Comparison of ENCODE assay signal across 24 mouse cellular contexts in genomic region chr17:63071134-63071923, GRCm38 (mm10).
DNase-seq lines count a peak whose midpoint lies in the region; ATAC-seq and TF ChIP-seq lines count a peak whose summit lies in the region.
"Had no signal": no experiment of that assay in that cellular context is flagged by ENCODE, and none has a peak within 500 bp of the region (broad histone marks: within the 10 kb centered on the region; RNA-seq: fewer than 3 reads in every experiment).

No protein-coding gene starts in this region.

- DNase-seq in adrenal gland, adult 2 months = peak; percentile 56
- no peak for DNase-seq in adrenal gland, postnatal 10 days
- DNase-seq in layer of hippocampus, postnatal 14 days (ENCODE audit: low spot score in 2 of 2) = peak; percentile 16 to 44
- no peak for DNase-seq in layer of hippocampus, postnatal 36 days
- no peak for DNase-seq in left cerebral cortex, adult 2 months (ENCODE audit: extremely low spot score in 1 of 2, low spot score in 2 of 2)
- DNase-seq in lung, adult 2 months = no peak
- DNase-seq: cerebellum, adult 18-20 months; cerebellum, postnatal 25 days; heart, postnatal 36 days; kidney, postnatal 36 days; lung, embryonic 14.5 days; lung, postnatal 36 days; right cerebral cortex, postnatal 14 days; spleen, adult 18-20 months; thymus, postnatal 14 days had no signal

- WGBS in forebrain, embryonic 12.5 days = 73% methylated on average over 15 of the region's 15 CpGs
- WGBS in midbrain, embryonic 13.5 days = 66% methylated on average over 15 of the region's 15 CpGs
- WGBS in lung, adult 2 months = 89% methylated on average over 15 of the region's 15 CpGs

- H3K4me2 ChIP-seq in forebrain, embryonic 12.5 days = no peak overlapping the region
- no peak overlapping the region for H3K4me2 ChIP-seq in midbrain, embryonic 13.5 days (replicated peaks)
- H3K4me2 ChIP-seq: embryonic facial prominence, embryonic 15.5 days; heart, embryonic 13.5 days; intestine, embryonic 15.5 days; limb, embryonic 12.5 days; liver, embryonic 12.5 days; lung, embryonic 14.5 days; neural tube, embryonic 15.5 days had no signal

- H3K9ac ChIP-seq in forebrain, embryonic 12.5 days = no peak overlapping the region
- no peak overlapping the region for H3K9ac ChIP-seq in midbrain, embryonic 13.5 days (replicated peaks)
- H3K9ac ChIP-seq: embryonic facial prominence, embryonic 15.5 days; heart, embryonic 13.5 days; intestine, embryonic 15.5 days; limb, embryonic 12.5 days; liver, embryonic 12.5 days; lung, embryonic 14.5 days; neural tube, embryonic 15.5 days had no signal

- intact Hi-C loops in left cerebral cortex, adult 2 months (cut with DNase I) = loop anchor here (5.0 kb wide), 2 partner anchors 44 to 189 kb away; partner anchors contain the start of gene Efna5

- no peaks in the 10 kb centered on the region for H3K27me3 ChIP-seq in forebrain, embryonic 12.5 days
- H3K27me3 ChIP-seq in midbrain, embryonic 13.5 days = 0 out of 2 replicates have a peak, but pooled peaks cover 5% of the 10 kb centered on the region
- H3K27me3 ChIP-seq: embryonic facial prominence, embryonic 15.5 days; heart, embryonic 13.5 days; intestine, embryonic 15.5 days; limb, embryonic 12.5 days; liver, embryonic 12.5 days; neural tube, embryonic 15.5 days had no signal

- no peak for TF ChIP-seq POLR2A in lung, adult 2 months (IDR thresholded peaks at IDR 0.05; ENCODE audit: borderline replicate concordance, extremely low read depth, low read depth, low read length)

- H3K27ac ChIP-seq in forebrain, embryonic 12.5 days = 0 out of 2 replicates have a peak overlapping the region, but pooled peaks have one; percentile 26
- H3K27ac ChIP-seq in midbrain, embryonic 13.5 days = no peak overlapping the region
- no peak overlapping the region for H3K27ac ChIP-seq in left cerebral cortex, adult 2 months
- H3K27ac ChIP-seq: embryonic facial prominence, embryonic 15.5 days; heart, embryonic 13.5 days; intestine, embryonic 15.5 days; limb, embryonic 12.5 days; liver, embryonic 12.5 days; neural tube, embryonic 15.5 days had no signal

- peaks cover 43% of the 10 kb centered on the region for H3K4me1 ChIP-seq in forebrain, embryonic 12.5 days
- peaks cover 60% of the 10 kb centered on the region for H3K4me1 ChIP-seq in midbrain, embryonic 13.5 days (replicated peaks)
- no peaks in the 10 kb centered on the region for H3K4me1 ChIP-seq in lung, adult 2 months (ENCODE audit: control insufficient read depth, insufficient read depth, low read length)
- H3K4me1 ChIP-seq: intestine, embryonic 15.5 days; liver, embryonic 12.5 days had no signal

- no peaks in the 10 kb centered on the region for H3K9me3 ChIP-seq in forebrain, embryonic 12.5 days
- no peaks in the 10 kb centered on the region for H3K9me3 ChIP-seq in midbrain, embryonic 13.5 days
- H3K9me3 ChIP-seq: embryonic facial prominence, embryonic 15.5 days; G1E; heart, embryonic 13.5 days; intestine, embryonic 15.5 days; limb, embryonic 12.5 days; liver, embryonic 12.5 days; neural tube, embryonic 15.5 days had no signal

- ATAC-seq in forebrain, embryonic 12.5 days (ENCODE audit: low FRiP score) = peak; percentile 34; the same call in 1 of the 2 replicates
- peak; percentile 35; the same call in 1 of the 2 replicates for ATAC-seq in midbrain, embryonic 13.5 days
- ATAC-seq: intestine, embryonic 15.5 days; liver, embryonic 12.5 days had no signal

- no peaks in the 10 kb centered on the region for H3K36me3 ChIP-seq in forebrain, embryonic 12.5 days (replicated peaks)
- H3K36me3 ChIP-seq in midbrain, embryonic 13.5 days = 0 out of 2 replicates have a peak, but pooled peaks cover 2% of the 10 kb centered on the region
- H3K36me3 ChIP-seq: heart, embryonic 13.5 days; intestine, embryonic 15.5 days; limb, embryonic 12.5 days; liver, embryonic 12.5 days; neural tube, embryonic 15.5 days had no signal

- H3K4me3 ChIP-seq in forebrain, embryonic 12.5 days (replicated peaks) = no peak overlapping the region
- H3K4me3 ChIP-seq in midbrain, embryonic 13.5 days (replicated peaks) = no peak overlapping the region
- no peak overlapping the region for H3K4me3 ChIP-seq in left cerebral cortex, adult 2 months
- no peak overlapping the region for H3K4me3 ChIP-seq in lung, adult 2 months (replicated peaks; ENCODE audit: extremely low read depth, low read depth, low read length)
- H3K4me3 ChIP-seq: embryonic facial prominence, embryonic 15.5 days; heart, embryonic 13.5 days; intestine, embryonic 15.5 days; limb, embryonic 12.5 days; liver, embryonic 12.5 days; neural tube, embryonic 15.5 days had no signal

- TF ChIP-seq CTCF in left cerebral cortex, adult 2 months (IDR thresholded peaks at IDR 0.05) = no peak
- no peak for TF ChIP-seq CTCF in lung, adult 2 months (IDR thresholded peaks at IDR 0.05; ENCODE audit: insufficient read depth, low read length)

Comparison
In these comparisons a context has a peak if more than half of its experiments do, and no peak if none do; other contexts are left out.
1. DNase-seq: peak in adrenal gland, adult 2 months (single experiment) and layer of hippocampus, postnatal 14 days (2 of 2); none in adrenal gland, postnatal 10 days (single experiment), layer of hippocampus, postnatal 36 days (0 of 2), left cerebral cortex, adult 2 months (0 of 2) and lung, adult 2 months (single experiment).